Mouse (Mus musculus) MEL (cell line): ENCODE data around the gene Nudt2. TPM values are rescaled to one million over a fixed set of nuclear protein-coding genes. Genes with fewer than 3 reads are reported as not detected.

ENCODE experiments used
- DNase-seq: peaks from one replicate; pipeline ENCODE4 v3.0.0; 2011; ENCODE audit warnings: low read depth, low spot score
- H3K27ac ChIP-seq: 2 replicates; pipeline ENCODE4 v1.5.1; 2012; ENCODE audit warnings: low read depth, mild to moderate bottlenecking, control low read depth, low read length, moderate library complexity; ENCODE audit not compliant: control insufficient read depth
- H3K27me3 ChIP-seq, 2 experiments: fragments of 150-350 bp in 1 of 2; sonication (generic) in 1 of 2; 2 replicates each; pipeline ENCODE4 v1.6.1; 2012; ENCODE audit warnings: low read length in 2 of 2, mild to moderate bottlenecking in 2 of 2, improper control_type of control experiment in 1 of 2, moderate library complexity in 1 of 2; ENCODE audit not compliant: insufficient read depth in 2 of 2, control insufficient read depth in 1 of 2
- H3K36me3 ChIP-seq, 2 experiments: 2 replicates each; pipeline ENCODE4 v1.6.1; 2012 to 2014; ENCODE audit warnings: low read length in 2 of 2, improper control_type of control experiment in 1 of 2, inconsistent platforms in 1 of 2, mild to moderate bottlenecking in 1 of 2; ENCODE audit not compliant: insufficient read depth in 2 of 2, control insufficient read depth in 1 of 2
- H3K4me1 ChIP-seq, 2 experiments: fragments of 150-350 bp in 1 of 2; sonication (generic) in 1 of 2; 2 replicates each; pipeline ENCODE4 v1.6.1; 2012; ENCODE audit warnings: low read length in 2 of 2, improper control_type of control experiment in 1 of 2, mild to moderate bottlenecking in 1 of 2; ENCODE audit not compliant: insufficient read depth in 2 of 2, control insufficient read depth in 1 of 2
- H3K4me3 ChIP-seq, 2 experiments: fragments of 150-350 bp in 1 of 2; sonication (generic) in 1 of 2; 2 replicates each; pipeline ENCODE4 v1.5.1; 2012; ENCODE audit warnings: low read depth in 2 of 2, low read length in 2 of 2, mild to moderate bottlenecking in 2 of 2, moderate library complexity in 2 of 2, control low read depth in 1 of 2, improper control_type of control experiment in 1 of 2; ENCODE audit not compliant: control insufficient read depth in 1 of 2, insufficient read depth in 1 of 2
- H3K79me2 ChIP-seq: 2 replicates; pipeline ENCODE4 v1.6.1; 2012; ENCODE audit warnings: mild to moderate bottlenecking, low read length, moderate library complexity; ENCODE audit not compliant: control insufficient read depth, poor library complexity, insufficient read depth
- H3K9ac ChIP-seq: 2 replicates; pipeline ENCODE4 v1.6.1; 2012; ENCODE audit warnings: low read depth, mild to moderate bottlenecking, control low read depth, low read length, moderate library complexity; ENCODE audit not compliant: control insufficient read depth, poor library complexity, severe bottlenecking
- H3K9me3 ChIP-seq: fragments of 150-350 bp; sonication (generic); replicated peaks from 2 replicates; pipeline ENCODE4 v1.6.1; 2012; ENCODE audit warnings: mild to moderate bottlenecking, low read length, improper control_type of control experiment, moderate library complexity; ENCODE audit not compliant: insufficient read depth
- BHLHE40 ChIP-seq: IDR thresholded peaks from 2 replicates; pipeline ENCODE4 v1.6.1; 2012; ENCODE audit warnings: low read depth, mild to moderate bottlenecking, inconsistent platforms, low read length, improper control_type of control experiment, borderline replicate concordance
- ELF1 ChIP-seq: IDR thresholded peaks from 2 replicates; pipeline ENCODE4 v1.6.1; 2014; ENCODE audit warnings: low read depth, mild to moderate bottlenecking, inconsistent platforms, low read length, improper control_type of control experiment, moderate library complexity
- GABPA ChIP-seq: IDR thresholded peaks from 2 replicates; pipeline ENCODE4 v1.6.1; 2012; ENCODE audit warnings: low read depth, mild to moderate bottlenecking, inconsistent platforms, low read length, improper control_type of control experiment, moderate library complexity
- GATA1 ChIP-seq: IDR thresholded peaks from 2 replicates; pipeline ENCODE4 v1.6.1; 2011; ENCODE audit warnings: low read depth, low read length, improper control_type of control experiment
- HCFC1 ChIP-seq: IDR thresholded peaks from 2 replicates; pipeline ENCODE4 v1.6.1; 2012; ENCODE audit warnings: low read depth, mild to moderate bottlenecking, inconsistent platforms, low read length, improper control_type of control experiment, moderate library complexity
- JUND ChIP-seq: IDR thresholded peaks from 2 replicates; pipeline ENCODE4 v1.6.1; 2011; ENCODE audit warnings: low read depth, mild to moderate bottlenecking, improper control_type of control experiment, low read length
- MAX ChIP-seq: IDR thresholded peaks from 2 replicates; pipeline ENCODE4 v1.6.1; 2011; ENCODE audit warnings: low read length, improper control_type of control experiment
- MEF2A ChIP-seq: IDR thresholded peaks from 2 replicates; pipeline ENCODE4 v1.6.1; 2014; ENCODE audit warnings: low read depth, mild to moderate bottlenecking, inconsistent platforms, low read length, improper control_type of control experiment; ENCODE audit not compliant: poor library complexity, insufficient replicate concordance, severe bottlenecking; ENCODE audit errors: extremely low read depth
- NRF1 ChIP-seq: IDR thresholded peaks from 2 replicates; pipeline ENCODE4 v1.6.1; 2014; ENCODE audit warnings: low read depth, mild to moderate bottlenecking, inconsistent platforms, low read length, improper control_type of control experiment, moderate library complexity; ENCODE audit not compliant: poor library complexity, insufficient read depth, severe bottlenecking
- POLR2AphosphoS2 ChIP-seq: IDR thresholded peaks from 2 replicates; pipeline ENCODE4 v1.6.1; 2011; ENCODE audit warnings: low read length, improper control_type of control experiment
- SMC3 ChIP-seq: IDR thresholded peaks from 2 replicates; pipeline ENCODE4 v1.6.1; 2011; ENCODE audit warnings: low read depth, low read length, improper control_type of control experiment
- TCF12 ChIP-seq: IDR thresholded peaks from 2 replicates; pipeline ENCODE4 v1.6.1; 2014; ENCODE audit warnings: low read depth, mild to moderate bottlenecking, inconsistent platforms, low read length, improper control_type of control experiment, moderate library complexity
- USF2 ChIP-seq, 2 experiments: IDR thresholded peaks; 2 replicates each; pipeline ENCODE4 v1.6.1; 2011 to 2012; ENCODE audit warnings: improper control_type of control experiment in 2 of 2, low read length in 2 of 2, borderline replicate concordance in 1 of 2, inconsistent platforms in 1 of 2, low read depth in 1 of 2, mild to moderate bottlenecking in 1 of 2; ENCODE audit not compliant: insufficient read depth in 1 of 2
- ZC3H11A ChIP-seq: IDR thresholded peaks from 2 replicates; pipeline ENCODE4 v1.6.1; 2012; ENCODE audit warnings: low read depth, mild to moderate bottlenecking, inconsistent platforms, low read length, improper control_type of control experiment
- ZKSCAN1 ChIP-seq: IDR thresholded peaks from 2 replicates; pipeline ENCODE4 v1.6.1; 2012; ENCODE audit warnings: low read depth, mild to moderate bottlenecking, inconsistent platforms, low read length, improper control_type of control experiment, moderate library complexity
- polyA plus RNA-seq, 2 experiments: library from polyadenylated mRNA; stranded (reverse) in 1 of 2; unstranded in 1 of 2; fragments of >175 nt in 1 of 2; fragments of >200 nt in 1 of 2; gene quantifications; 2 replicates each; pipeline versions ENCODE4 v1.2.1 to v1.2.4; 2012; ENCODE audit warnings: low replicate concordance in 2 of 2, low read depth in 1 of 2; ENCODE audit not compliant: insufficient read length in 2 of 2, insufficient read depth in 1 of 2, missing spikeins in 1 of 2
- total RNA-seq: library from RNA; depleted of rRNA; stranded (reverse); fragments of 300-350 nt; gene quantifications from 2 replicates; pipeline ENCODE4 v1.2.3, GENCODE M21; 2012

The Nudt2 gene
- total and polyA plus RNA-seq, 3 experiments = 19.2 to 25.3 TPM; not detected in 1

- H3K79me2 ChIP-seq = no peaks in the 10 kb centered on the region; the same call in 1 of the 2 replicates
- no peaks in the 10 kb centered on the region for H3K9me3 ChIP-seq
- peaks cover 0 to 3% of the 10 kb centered on the region in 2 experiments; a peak in 1 of 4 replicates for H3K4me1 ChIP-seq
- H3K36me3 ChIP-seq = peaks cover 0 to 2% of the 10 kb centered on the region in 2 experiments; a peak in 1 of 4 replicates
- no peaks in the 10 kb centered on the region for H3K27me3 ChIP-seq
- no peak overlapping the region for H3K4me3 ChIP-seq
- no peak for DNase-seq
- H3K9ac ChIP-seq = no peak overlapping the region
- no peak overlapping the region for H3K27ac ChIP-seq
- TF ChIP-seq SMC3 (no peak), MAX (no peak), GATA1 (no peak), TCF12 (no peak), NRF1 (no peak), POLR2AphosphoS2 (no peak), JUND (no peak), GABPA (no peak), MEF2A (no peak), BHLHE40 (no peak), ELF1 (no peak), ZC3H11A (no peak), ZKSCAN1 (no peak), USF2 (IDR thresholded peaks at IDR 0.05; ENCODE audit: borderline replicate concordance in 1 of 2, insufficient read depth in 1 of 2, low read depth in 1 of 2, low read length in 2 of 2) (no peak)
Measured at GRCm38 (mm10) chr4:41470051-41470683, 5.2 kb downstream of the Nudt2 start.

GRCm38 (mm10) chr4:41470684-41471383, 5.9 kb downstream of the Nudt2 start:
- Histone ChIP-seq H3K36me3 (no peaks in the 10 kb centered on the region), H3K79me2 (no peaks in the 10 kb centered on the region), H3K27me3 (no peaks in the 10 kb centered on the region), H3K4me1 (peaks cover 0 to 1% of the 10 kb centered on the region in 2 experiments; a peak in 1 of 4 replicates), H3K27ac (no peak overlapping the region), H3K4me3 (no peak overlapping the region), H3K9ac (no peak overlapping the region), H3K9me3 (no peaks in the 10 kb centered on the region)
- TF ChIP-seq MAX (no peak), HCFC1 (0 out of 2 replicates have a peak, but pooled peaks have one; percentile 20)
- no peak for DNase-seq
